Mouse (Mus musculus) activated CD4-positive, CD25-positive, alpha-beta regulatory T cell, adult 4 months (primary cell): ENCODE results near the gene Gipc1. TPM values are rescaled to one million over a fixed set of nuclear protein-coding genes. Genes with fewer than 3 reads are reported as not detected.
A peak's percentile ranks its signal among the peaks of the same experiment; 100 is the strongest.

ENCODE experiments used
- ATAC-seq: one replicate; pipeline ENCODE4 v1.8.0; 2017
- polyA plus RNA-seq, 2 experiments: library from polyadenylated mRNA; unstranded; fragments of 100-300 nt; shearing (Covaris generic); gene quantifications; one replicate each; pipeline ENCODE4 v1.2.1; 2017

Gipc1 gene
- 10 to 100 TPM; 21.5 to 26.8 TPM for polyA plus RNA-seq

DNA sequence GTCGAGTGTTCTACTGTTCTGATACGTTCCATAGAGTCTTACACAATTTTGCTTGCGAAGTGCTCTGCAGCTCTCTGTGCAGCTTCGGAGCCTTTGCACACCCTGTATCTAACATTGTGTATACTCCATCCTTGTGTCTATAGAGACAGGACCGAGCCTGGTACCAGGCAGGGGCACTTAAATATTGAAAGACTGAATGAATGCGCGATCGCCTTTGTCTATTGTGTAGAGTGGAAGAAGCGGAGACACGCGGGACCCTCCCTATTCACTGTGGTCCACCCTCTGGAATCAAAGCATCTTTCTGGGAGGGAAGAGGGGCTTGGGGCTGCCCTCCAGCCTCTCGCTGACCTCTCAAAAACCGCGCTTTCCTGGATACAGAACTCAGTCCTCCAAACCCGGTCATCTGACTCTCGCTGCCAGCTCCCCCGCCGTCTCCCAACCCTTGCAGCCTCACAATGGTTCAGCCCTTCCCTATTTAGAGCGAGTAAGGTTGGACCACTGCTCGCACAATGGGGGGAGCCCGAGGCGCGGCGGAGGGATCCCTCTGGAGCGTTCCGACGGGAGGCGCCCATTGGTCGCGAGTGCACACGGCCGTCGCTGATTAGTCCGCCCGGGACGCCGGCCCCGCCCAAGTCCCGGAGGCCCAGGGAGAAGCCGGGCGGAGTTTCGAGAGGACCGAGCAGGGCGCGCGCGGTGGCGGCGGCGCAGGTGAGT lies at the start of gene Gipc1:
Gene Gipc1, plus strand, starts transcription at position 648 of the 714 bp plus-strand sequence.
- ATAC-seq: peak; percentile 97

- peak; percentile 86 for ATAC-seq
Observed at GRCm38 (mm10) chr8:83607661-83608397, 44.6 kb upstream of the Gipc1 start, which contains the start of the genes Tecr and Dnajb1. Gene Tecr, minus strand, starts transcription at chr8:83607971. Gene Dnajb1, plus strand, starts transcription at chr8:83608193.

GRCm38 (mm10) chr8:83608398-83608829 lies 44.1 kb upstream of the Gipc1 start:
- peak; percentile 43 for ATAC-seq

GRCm38 (mm10) chr8:83609086-83609485 lies 43.4 kb upstream of the Gipc1 start:
- no peak for ATAC-seq

DNA sequence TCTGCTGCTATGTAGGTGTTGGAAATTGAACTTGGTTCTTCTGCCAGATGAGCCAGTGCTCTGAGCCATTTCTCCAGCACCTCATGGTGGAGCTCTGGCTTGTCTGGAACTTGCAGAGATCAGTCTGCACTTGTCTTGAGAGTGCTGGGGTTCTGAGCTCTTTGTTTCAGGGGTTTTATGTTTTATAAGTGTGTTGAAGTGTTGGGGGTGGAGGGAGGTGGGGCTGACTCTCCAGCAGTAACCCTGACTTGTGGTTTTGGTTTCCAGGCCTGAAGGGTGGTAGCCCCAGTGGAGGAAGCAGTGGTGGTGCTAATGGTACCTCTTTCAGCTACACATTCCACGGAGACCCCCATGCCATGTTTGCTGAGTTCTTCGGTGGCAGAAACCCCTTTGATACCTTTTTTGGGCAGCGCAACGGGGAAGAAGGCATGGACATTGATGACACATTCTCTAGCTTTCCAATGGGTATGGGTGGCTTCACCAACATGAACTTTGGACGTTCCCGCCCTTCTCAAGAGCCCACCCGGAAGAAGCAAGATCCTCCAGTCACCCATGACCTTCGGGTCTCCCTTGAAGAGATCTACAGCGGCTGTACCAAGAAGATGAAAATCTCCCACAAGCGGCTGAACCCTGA lies 42.8 kb upstream of the Gipc1 start:
- ATAC-seq: no peak

DNA sequence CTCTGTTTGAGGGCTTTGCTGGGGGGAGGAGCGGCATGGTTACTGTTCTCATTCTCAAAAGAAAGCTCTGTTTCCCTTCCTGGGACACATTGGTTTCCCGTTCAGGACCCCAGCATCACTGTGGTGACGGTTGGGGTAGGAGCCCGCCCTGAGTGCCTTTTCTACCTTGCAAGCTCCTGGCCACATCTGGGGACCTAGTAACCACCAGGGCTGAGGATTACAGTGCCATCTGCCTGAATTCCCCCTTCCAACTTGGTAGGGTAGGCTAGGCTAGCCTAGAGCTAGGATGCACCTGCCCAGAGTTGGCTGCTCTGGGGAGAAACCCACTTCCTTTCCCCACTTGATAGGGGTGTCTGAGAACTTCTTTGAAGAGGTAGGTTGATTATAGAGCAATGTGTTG lies 40.6 kb upstream of the Gipc1 start:
- no peak for ATAC-seq

- ATAC-seq: no peak
Observed at GRCm38 (mm10) chr8:83613695-83614094, 38.8 kb upstream of the Gipc1 start.

DNA sequence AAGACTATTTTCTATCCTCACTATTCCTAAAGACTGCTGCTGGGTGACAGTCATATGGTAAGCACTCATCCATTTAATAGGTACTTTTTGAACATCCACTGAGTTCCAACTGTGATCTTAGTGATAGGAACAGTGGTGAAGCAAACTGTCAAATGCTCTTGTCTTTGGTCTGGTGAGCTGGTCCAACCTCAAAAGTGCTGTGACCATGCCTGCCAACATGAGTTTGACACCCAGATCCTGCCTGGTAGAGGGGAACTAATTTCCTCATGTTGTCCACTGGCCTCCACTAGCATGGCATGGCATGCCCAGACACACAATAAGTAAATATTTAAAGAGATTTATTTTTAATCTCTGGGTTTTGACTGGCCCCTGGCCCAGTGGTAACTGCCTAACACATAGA lies 35.9 kb upstream of the Gipc1 start:
- ATAC-seq: no peak

DNA sequence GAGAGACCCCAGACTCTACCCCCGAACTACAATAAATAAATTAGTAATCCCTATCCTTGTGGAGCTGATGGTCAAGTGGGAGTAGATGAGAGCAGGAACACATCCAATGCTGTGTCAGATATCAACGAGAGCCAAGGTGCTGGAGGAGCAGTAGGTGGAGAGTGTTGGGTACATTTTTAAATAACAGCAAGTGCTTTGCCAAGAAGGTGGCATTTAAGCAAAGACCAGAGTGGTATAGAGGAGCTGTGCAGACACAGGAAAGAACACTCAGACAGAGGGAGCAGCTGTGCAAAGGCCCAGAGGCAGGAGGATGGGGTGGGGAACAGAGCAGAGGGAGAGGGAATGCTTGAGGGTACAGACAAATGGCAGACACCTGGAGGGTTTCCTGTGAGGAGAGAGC lies 35.4 kb upstream of the Gipc1 start:
- ATAC-seq: no peak

- ATAC-seq: no peak
Observed at GRCm38 (mm10) chr8:83618566-83618965, 33.9 kb upstream of the Gipc1 start.

- ATAC-seq: no peak
Observed at GRCm38 (mm10) chr8:83619568-83620285, 32.8 kb upstream of the Gipc1 start.

DNA sequence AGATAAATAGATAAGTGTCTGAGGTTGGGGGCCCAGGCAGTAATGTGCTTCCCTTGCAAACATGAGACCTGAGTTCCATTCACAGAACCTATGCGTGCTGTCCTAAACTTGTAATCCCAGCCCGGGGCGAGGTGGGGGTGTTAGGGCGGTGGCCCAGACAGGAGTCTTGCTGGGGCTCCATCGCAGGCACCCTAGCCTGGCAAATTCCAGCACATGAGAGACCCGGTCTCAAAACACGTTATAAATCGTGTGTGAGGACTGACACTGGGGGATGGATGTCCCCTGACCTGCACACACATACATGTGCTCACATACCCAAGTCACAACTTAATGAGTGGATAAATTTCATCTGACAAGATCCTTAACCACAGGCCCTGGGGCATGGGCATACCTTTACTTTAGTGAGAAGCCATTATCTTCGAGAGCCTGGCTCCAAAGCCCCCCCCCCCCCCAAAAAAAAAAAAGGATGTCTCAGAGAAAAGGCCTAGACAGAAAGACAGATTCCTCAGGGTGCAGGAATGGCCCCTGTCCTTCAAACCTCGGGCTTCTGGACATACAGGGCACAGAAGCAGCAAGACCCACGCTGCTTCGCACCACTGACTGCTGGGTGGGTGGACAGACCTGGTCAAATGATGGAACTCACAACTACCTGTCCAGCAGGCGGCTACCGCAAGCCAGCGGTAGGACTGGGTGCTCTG lies 30.6 kb upstream of the Gipc1 start:
- ATAC-seq: no peak

GRCm38 (mm10) chr8:83622389-83622989 lies 30.0 kb upstream of the Gipc1 start:
- ATAC-seq: peak; percentile 81

DNA sequence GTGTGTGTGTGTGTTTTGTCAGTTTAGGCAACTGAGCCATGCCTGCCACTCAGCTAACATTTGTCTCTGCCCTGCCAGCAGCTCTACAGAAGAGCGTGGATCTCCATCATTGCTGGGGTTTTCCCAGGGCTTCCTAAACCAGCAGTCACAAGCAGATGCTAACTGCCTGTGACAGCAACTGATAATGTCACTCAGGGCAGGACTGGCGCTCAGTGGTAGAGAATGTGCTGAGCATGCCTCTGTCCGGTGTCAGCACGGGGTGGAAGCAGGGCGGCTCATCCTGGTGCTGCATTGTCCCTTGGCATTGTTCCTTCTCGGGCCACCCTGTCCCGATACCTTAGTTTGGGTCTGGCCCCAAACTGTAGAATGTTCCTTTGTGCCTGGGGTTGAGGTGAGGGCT lies 28.9 kb upstream of the Gipc1 start:
- no peak for ATAC-seq

- no peak for ATAC-seq
Observed at GRCm38 (mm10) chr8:83624739-83625138, 27.7 kb upstream of the Gipc1 start.

GRCm38 (mm10) chr8:83625676-83626299 lies 26.7 kb upstream of the Gipc1 start:
- ATAC-seq: no peak

GRCm38 (mm10) chr8:83632083-83632707 lies 20.3 kb upstream of the Gipc1 start:
- no peak for ATAC-seq

DNA sequence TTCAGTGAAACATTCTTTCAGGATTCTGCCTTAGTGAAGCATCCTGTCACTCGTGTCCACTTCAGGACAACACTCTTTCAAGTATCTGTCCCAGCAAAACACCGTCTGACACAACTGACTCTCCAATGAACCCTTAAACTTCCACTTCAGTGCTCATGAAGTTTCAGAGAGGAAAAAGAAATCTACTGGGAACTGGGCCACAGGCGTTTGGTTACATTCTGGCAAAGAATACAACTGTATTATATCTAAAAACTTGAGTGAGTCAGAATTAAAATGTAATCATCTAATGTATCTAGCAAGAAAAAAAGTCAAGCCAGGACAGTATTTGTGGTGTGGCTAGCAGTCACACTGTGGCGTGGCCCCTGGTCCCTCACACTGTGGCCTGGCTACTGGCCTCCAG lies 13.6 kb upstream of the Gipc1 start:
- ATAC-seq: no peak

- no peak for ATAC-seq
Observed at GRCm38 (mm10) chr8:83639649-83640048, 12.8 kb upstream of the Gipc1 start.

- no peak for ATAC-seq
Observed at GRCm38 (mm10) chr8:83647511-83647910, 5.0 kb upstream of the Gipc1 start.

- ATAC-seq: no peak
Observed at GRCm38 (mm10) chr8:83648031-83648430, 4.4 kb upstream of the Gipc1 start.
